Mouse (Mus musculus): ENCODE measurements around the gene Pik3cb. TPM values are rescaled to one million over a fixed set of nuclear protein-coding genes. Genes with fewer than 3 reads are reported as not detected.

Pik3cb gene
- polyA plus RNA-seq, 1 experiment from 2014 or later, result 1.5 TPM

DNA sequence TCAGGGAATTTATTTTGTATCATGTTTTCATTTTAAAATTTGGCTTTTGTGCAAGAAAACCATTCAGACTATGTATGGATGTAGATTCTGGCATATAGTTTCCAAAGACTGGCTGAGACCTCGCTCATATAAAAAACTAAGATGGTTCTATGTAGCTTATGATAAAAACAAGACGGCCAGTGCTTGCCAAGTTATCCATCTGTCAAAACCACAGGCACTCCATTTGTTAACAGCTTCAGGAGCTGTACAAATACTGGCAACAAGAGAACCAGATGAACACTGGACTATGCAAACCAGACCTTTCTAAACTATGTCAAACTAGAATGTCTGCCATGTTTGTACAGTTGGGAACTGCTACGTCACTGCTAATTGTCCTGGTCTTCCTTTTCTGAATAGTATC lies 82.7 kb downstream of the Pik3cb start:
- no peak overlapping the region for H3K4me3 ChIP-seq (ENCODE audit: control insufficient read depth in 1 of 2, insufficient read depth in 1 of 2, low read depth in 1 of 2, low read length in 2 of 2)
- H3K4me1 ChIP-seq (ENCODE audit: control insufficient read depth in 2 of 2, insufficient read depth in 2 of 2, low read length in 2 of 2), result peaks cover 0 to 6% of the 10 kb centered on the region in 2 experiments; a peak in 1 of 4 replicates
- no peak overlapping the region for H3K27ac ChIP-seq (replicated peaks in 1 of 2; ENCODE audit: control insufficient read depth in 1 of 2, insufficient read depth in 1 of 2, low read depth in 2 of 2, low read length in 2 of 2)
- H3K4me2 ChIP-seq (ENCODE audit: low read length), result no peak overlapping the region
- 81% methylated on average over 3 of the region's 3 CpGs for WGBS
- no peak overlapping the region for H3K9ac ChIP-seq (ENCODE audit: low read length)
- peaks cover 25% of the 10 kb centered on the region; the same call in 1 of the 2 replicates for H3K36me3 ChIP-seq (ENCODE audit: control insufficient read depth, insufficient read depth, low read length)
- no peak for ATAC-seq (ENCODE audit: insufficient number of reproducible peaks, insufficient read depth, low FRiP score, low read depth)
- H3K9me3 ChIP-seq (ENCODE audit: control insufficient read depth, low read length), result no peaks in the 10 kb centered on the region
- H3K27me3 ChIP-seq (ENCODE audit: control insufficient read depth, insufficient read depth, low read length), result no peaks in the 10 kb centered on the region

- H3K27ac ChIP-seq (replicated peaks in 1 of 2; ENCODE audit: control insufficient read depth in 1 of 2, insufficient read depth in 1 of 2, low read depth in 2 of 2, low read length in 2 of 2), result peak overlapping the region in 1 of 2 experiments; percentile 29; a peak in 2 of 4 replicates
- no peak overlapping the region for H3K9ac ChIP-seq (ENCODE audit: low read length)
- ATAC-seq (ENCODE audit: insufficient number of reproducible peaks, insufficient read depth, low FRiP score, low read depth), result no peak; the same call in 1 of the 2 replicates
- peaks cover 7% of the 10 kb centered on the region; the same call in 1 of the 2 replicates for H3K36me3 ChIP-seq (ENCODE audit: control insufficient read depth, insufficient read depth, low read length)
- H3K9me3 ChIP-seq (ENCODE audit: control insufficient read depth, low read length), result no peaks in the 10 kb centered on the region
- no peak overlapping the region for H3K4me3 ChIP-seq (ENCODE audit: control insufficient read depth in 1 of 2, insufficient read depth in 1 of 2, low read depth in 1 of 2, low read length in 2 of 2)
- H3K4me1 ChIP-seq (ENCODE audit: control insufficient read depth in 2 of 2, insufficient read depth in 2 of 2, low read length in 2 of 2), result peaks cover 8 to 23% of the 10 kb centered on the region in 2 experiments
- no peak overlapping the region; the same call in 1 of the 2 replicates for H3K4me2 ChIP-seq (ENCODE audit: low read length)
- WGBS, result 21% methylated on average over 6 of the region's 6 CpGs
- H3K27me3 ChIP-seq (ENCODE audit: control insufficient read depth, insufficient read depth, low read length), result no peaks in the 10 kb centered on the region
These were observed 90.7 kb downstream of the Pik3cb start for GRCm38 (mm10) chr9:99049760-99050159.

DNA sequence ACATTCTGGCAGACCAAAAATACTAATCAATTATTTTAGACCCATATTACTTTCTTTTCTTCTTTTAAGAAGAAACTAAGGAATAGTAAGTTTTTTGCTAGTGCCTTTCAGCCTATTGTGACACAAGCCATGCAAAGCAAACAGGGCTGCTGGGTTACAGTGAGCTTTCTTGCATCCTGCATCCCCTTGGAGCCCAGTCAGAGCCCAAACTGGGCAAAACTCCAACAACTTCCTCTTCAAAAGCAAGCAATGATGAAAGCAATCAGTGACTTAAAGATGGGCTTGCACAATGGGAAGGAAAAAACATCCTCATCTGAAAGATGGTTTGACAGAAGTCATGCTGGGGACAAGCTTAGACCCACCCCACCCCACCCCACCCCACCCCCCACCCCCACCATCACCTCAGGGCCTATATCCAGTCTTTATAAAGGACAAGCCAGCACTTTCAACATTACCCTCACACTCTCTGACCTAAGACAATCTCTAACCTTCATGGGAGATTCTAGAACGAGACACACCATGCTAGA lies 91.6 kb downstream of the Pik3cb start:
- no peak overlapping the region for H3K4me3 ChIP-seq (ENCODE audit: control insufficient read depth in 1 of 2, insufficient read depth in 1 of 2, low read depth in 1 of 2, low read length in 2 of 2)
- H3K4me2 ChIP-seq (ENCODE audit: low read length), result no peak overlapping the region
- WGBS, result 44% methylated on average over 1 of the region's 1 CpGs
- H3K27ac ChIP-seq (replicated peaks in 1 of 2; ENCODE audit: control insufficient read depth in 1 of 2, insufficient read depth in 1 of 2, low read depth in 2 of 2, low read length in 2 of 2), result no peak overlapping the region
- H3K9me3 ChIP-seq (ENCODE audit: control insufficient read depth, low read length), result no peaks in the 10 kb centered on the region
- H3K36me3 ChIP-seq (ENCODE audit: control insufficient read depth, insufficient read depth, low read length), result peaks cover 7% of the 10 kb centered on the region; the same call in 1 of the 2 replicates
- ATAC-seq (ENCODE audit: insufficient number of reproducible peaks, insufficient read depth, low FRiP score, low read depth), result no peak
- peaks cover 8 to 21% of the 10 kb centered on the region in 2 experiments for H3K4me1 ChIP-seq (ENCODE audit: control insufficient read depth in 2 of 2, insufficient read depth in 2 of 2, low read length in 2 of 2)
- no peaks in the 10 kb centered on the region for H3K27me3 ChIP-seq (ENCODE audit: control insufficient read depth, insufficient read depth, low read length)
- H3K9ac ChIP-seq (ENCODE audit: low read length), result no peak overlapping the region

DNA sequence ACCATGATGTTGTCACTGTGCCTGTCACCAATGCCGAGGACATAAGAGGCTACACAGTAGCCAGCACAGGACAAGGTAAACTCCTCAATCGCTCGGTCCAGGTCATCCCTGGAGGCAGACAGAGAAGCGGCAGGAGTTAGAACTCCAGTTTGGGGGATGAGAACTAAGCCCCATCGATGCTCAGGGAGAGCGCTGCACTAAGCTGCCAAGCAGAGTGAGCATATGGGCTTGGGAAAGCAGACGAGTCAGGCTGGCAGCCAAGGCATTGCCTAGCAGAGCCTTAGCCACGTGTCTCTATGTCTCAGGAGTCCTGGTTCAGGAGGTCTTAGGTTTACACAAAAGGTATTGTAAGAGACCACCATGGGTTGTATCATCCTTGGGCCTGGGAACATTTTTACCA lies 95.7 kb downstream of the Pik3cb start:
- ATAC-seq (ENCODE audit: insufficient number of reproducible peaks, insufficient read depth, low FRiP score, low read depth), result no peak

GRCm38 (mm10) chr9:99042641-99043040 lies 97.8 kb downstream of the Pik3cb start:
- H3K4me1 ChIP-seq (ENCODE audit: control insufficient read depth in 2 of 2, insufficient read depth in 2 of 2, low read length in 2 of 2), result 0 out of 4 replicates have a peak, but pooled peaks cover 2 to 3% of the 10 kb centered on the region in 2 experiments
- WGBS, result 86% methylated on average over 4 of the region's 4 CpGs

More for the DNA sequence above, 95.7 kb downstream of the Pik3cb start:
- Histone ChIP-seq H3K4me2 (ENCODE audit: low read length) (no peak overlapping the region), H3K36me3 (ENCODE audit: control insufficient read depth, insufficient read depth, low read length) (peaks cover 20% of the 10 kb centered on the region), H3K4me1 (ENCODE audit: control insufficient read depth in 2 of 2, insufficient read depth in 2 of 2, low read length in 2 of 2) (peaks cover 3 to 11% of the 10 kb centered on the region in 2 experiments), H3K9me3 (ENCODE audit: control insufficient read depth, low read length) (no peaks in the 10 kb centered on the region), H3K27ac (replicated peaks in 1 of 2; ENCODE audit: control insufficient read depth in 1 of 2, insufficient read depth in 1 of 2, low read depth in 2 of 2, low read length in 2 of 2) (no peak overlapping the region), H3K4me3 (ENCODE audit: control insufficient read depth in 1 of 2, insufficient read depth in 1 of 2, low read depth in 1 of 2, low read length in 2 of 2) (no peak overlapping the region), H3K9ac (ENCODE audit: low read length) (no peak overlapping the region), H3K27me3 (ENCODE audit: control insufficient read depth, insufficient read depth, low read length) (no peaks in the 10 kb centered on the region)
- 94% methylated on average over 8 of the region's 8 CpGs for whole genome bisulfite sequencing

GRCm38 (mm10) chr9:99041994-99042393 lies 98.4 kb downstream of the Pik3cb start:
- Histone ChIP-seq H3K4me1 (ENCODE audit: control insufficient read depth in 2 of 2, insufficient read depth in 2 of 2, low read length in 2 of 2) (peaks cover 2 to 7% of the 10 kb centered on the region in 2 experiments; a peak in 1 of 4 replicates), H3K36me3 (ENCODE audit: control insufficient read depth, insufficient read depth, low read length) (peaks cover 30% of the 10 kb centered on the region), H3K9me3 (ENCODE audit: control insufficient read depth, low read length) (no peaks in the 10 kb centered on the region), H3K4me3 (ENCODE audit: control insufficient read depth in 1 of 2, insufficient read depth in 1 of 2, low read depth in 1 of 2, low read length in 2 of 2) (no peak overlapping the region), H3K27me3 (ENCODE audit: control insufficient read depth, insufficient read depth, low read length) (no peaks in the 10 kb centered on the region), H3K9ac (ENCODE audit: low read length) (no peak overlapping the region), H3K27ac (replicated peaks in 1 of 2; ENCODE audit: control insufficient read depth in 1 of 2, insufficient read depth in 1 of 2, low read depth in 2 of 2, low read length in 2 of 2) (no peak overlapping the region), H3K4me2 (ENCODE audit: low read length) (no peak overlapping the region)
- no peak for ATAC-seq (ENCODE audit: insufficient number of reproducible peaks, insufficient read depth, low FRiP score, low read depth)
- WGBS, result 79% methylated on average over 9 of the region's 9 CpGs

More at GRCm38 (mm10) chr9:99042641-99043040, 97.8 kb downstream of the Pik3cb start:
- H3K36me3 ChIP-seq (ENCODE audit: control insufficient read depth, insufficient read depth, low read length), result peaks cover 30% of the 10 kb centered on the region
- no peak overlapping the region for H3K4me3 ChIP-seq (ENCODE audit: control insufficient read depth in 1 of 2, insufficient read depth in 1 of 2, low read depth in 1 of 2, low read length in 2 of 2)
- no peak overlapping the region for H3K27ac ChIP-seq (replicated peaks in 1 of 2; ENCODE audit: control insufficient read depth in 1 of 2, insufficient read depth in 1 of 2, low read depth in 2 of 2, low read length in 2 of 2)
- H3K9me3 ChIP-seq (ENCODE audit: control insufficient read depth, low read length), result no peaks in the 10 kb centered on the region
- no peak overlapping the region for H3K4me2 ChIP-seq (ENCODE audit: low read length)
- no peaks in the 10 kb centered on the region for H3K27me3 ChIP-seq (ENCODE audit: control insufficient read depth, insufficient read depth, low read length)
- no peak for ATAC-seq (ENCODE audit: insufficient number of reproducible peaks, insufficient read depth, low FRiP score, low read depth)
- no peak overlapping the region for H3K9ac ChIP-seq (ENCODE audit: low read length)

- Histone ChIP-seq H3K4me2 (ENCODE audit: low read length) (no peak within 1 kb of the TSS), H3K36me3 (ENCODE audit: control insufficient read depth, insufficient read depth, low read length) (peaks cover 18% of the 10 kb centered on the region), H3K9me3 (ENCODE audit: control insufficient read depth, low read length) (no peaks in the 10 kb centered on the region), H3K4me1 (ENCODE audit: control insufficient read depth in 2 of 2, insufficient read depth in 2 of 2, low read length in 2 of 2) (peaks cover 2 to 7% of the 10 kb centered on the region in 2 experiments; a peak in 1 of 4 replicates), H3K9ac (ENCODE audit: low read length) (no peak within 1 kb of the TSS), H3K27me3 (ENCODE audit: control insufficient read depth, insufficient read depth, low read length) (no peaks in the 10 kb centered on the region), H3K4me3 (ENCODE audit: control insufficient read depth in 1 of 2, insufficient read depth in 1 of 2, low read depth in 1 of 2, low read length in 2 of 2) (no peak within 1 kb of the TSS), H3K27ac (replicated peaks in 1 of 2; ENCODE audit: control insufficient read depth in 1 of 2, insufficient read depth in 1 of 2, low read depth in 2 of 2, low read length in 2 of 2) (no peak within 1 kb of the TSS)
- whole genome bisulfite sequencing, result 72% methylated on average over 12 of the region's 12 CpGs
- no peak for ATAC-seq (ENCODE audit: insufficient number of reproducible peaks, insufficient read depth, low FRiP score, low read depth)
These were observed 104.8 kb downstream of the Pik3cb start, which contains the start of gene Gm1123 for GRCm38 (mm10) chr9:99035575-99035974. Gene Gm1123, minus strand, starts transcription at chr9:99035715.
